Mouse (Mus musculus) forebrain, postnatal 0 days (tissue): ENCODE measurements at regions not wholly inside any gene's neighbourhood (a gene's known extent, or its start where the extent isn't known, plus 50 kb on each side); places are given as distances from the start of the nearest gene placed in this dataset.

Experiments
- ATAC-seq: fragments of 200-750 bp; cut with Nextera tagmentation; 2 replicates; pipeline ENCODE4 v1.8.0; 2017; ENCODE audit warnings: mild to moderate bottlenecking, moderate library complexity
- DNase-seq: peaks from one replicate; pipeline ENCODE4 v3.0.0-alpha.2; 2015
- H3K27ac ChIP-seq: fragments of 300-500 bp; sonication (generic); 2 replicates; pipeline ENCODE4 v1.5.1; 2014; ENCODE audit warnings: low read depth, mild to moderate bottlenecking, antibody characterized with exemption, low read length, moderate library complexity, mixed read lengths
- H3K27me3 ChIP-seq: fragments of 300-500 bp; sonication (generic); 2 replicates; pipeline ENCODE4 v1.6.1; 2014; ENCODE audit warnings: mild to moderate bottlenecking, low read length, mixed read lengths; ENCODE audit not compliant: insufficient read depth
- H3K36me3 ChIP-seq: fragments of 300-500 bp; sonication (generic); 2 replicates; pipeline ENCODE4 v1.6.1; 2014; ENCODE audit warnings: mild to moderate bottlenecking, moderate library complexity; ENCODE audit not compliant: insufficient read depth
- H3K4me1 ChIP-seq: fragments of 300-500 bp; sonication (generic); 2 replicates; pipeline ENCODE4 v1.6.1; 2014; ENCODE audit warnings: antibody characterized with exemption; ENCODE audit not compliant: insufficient read depth
- H3K4me2 ChIP-seq: fragments of 300-500 bp; sonication (generic); 2 replicates; pipeline ENCODE4 v1.6.1; 2014; ENCODE audit warnings: low read depth, mild to moderate bottlenecking, moderate library complexity
- H3K4me3 ChIP-seq: fragments of 300-500 bp; sonication (generic); 2 replicates; pipeline ENCODE4 v1.5.1; 2014; ENCODE audit warnings: low read depth, low read length, mixed read lengths
- H3K9ac ChIP-seq: fragments of 300-500 bp; sonication (generic); 2 replicates; pipeline ENCODE4 v1.6.1; 2014; ENCODE audit warnings: mild to moderate bottlenecking
- H3K9me3 ChIP-seq: fragments of 300-500 bp; sonication (generic); 2 replicates; pipeline ENCODE4 v1.6.1; 2016; ENCODE audit warnings: low read length
- CTCF ChIP-seq: sonication (generic); IDR thresholded peaks from 2 replicates; pipeline ENCODE4 v1.5.1; 2016; ENCODE audit warnings: antibody characterized with exemption, control low read depth, low read depth
- WGBS: fragments of 180-500 bp; shearing (Covaris S2); extraction: QIAGEN DNeasy Blood & Tissue Kit; methylation state at CpG from one replicate; pipeline ENCODE4 v1.1.7; 2014; 5-methylcytosine and 5-hydroxymethylcytosine counted together

DNA sequence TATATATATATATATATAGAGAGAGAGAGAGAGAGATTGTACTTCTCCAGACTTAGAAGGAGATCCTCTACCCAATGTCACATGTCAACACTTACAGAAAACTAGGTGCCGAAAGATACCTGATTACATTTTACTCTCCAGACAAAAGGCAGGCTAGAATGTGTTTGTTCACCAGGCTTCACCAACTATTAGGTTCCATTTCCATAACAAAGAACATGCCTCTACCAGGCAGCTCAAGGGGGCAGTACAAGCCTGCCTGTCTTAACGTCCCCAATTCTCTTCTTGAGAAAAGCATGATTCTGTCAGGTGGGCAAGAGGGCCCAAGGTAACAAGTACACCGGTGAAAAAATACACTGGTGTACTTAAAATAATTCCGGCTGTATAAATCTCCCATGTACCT is 72.8 kb upstream of the Med14 start:
- Histone ChIP-seq H3K9ac (no peak overlapping the region), H3K4me2 (no peak overlapping the region), H3K36me3 (no peaks in the 10 kb centered on the region), H3K27me3 (no peaks in the 10 kb centered on the region), H3K27ac (no peak overlapping the region), H3K4me3 (no peak overlapping the region), H3K9me3 (no peaks in the 10 kb centered on the region), H3K4me1 (no peaks in the 10 kb centered on the region)
- 60% methylated on average over 4 of the region's 4 CpGs for WGBS
- TF ChIP-seq CTCF = no peak
- ATAC-seq (no peak), DNase-seq (no peak)

DNA sequence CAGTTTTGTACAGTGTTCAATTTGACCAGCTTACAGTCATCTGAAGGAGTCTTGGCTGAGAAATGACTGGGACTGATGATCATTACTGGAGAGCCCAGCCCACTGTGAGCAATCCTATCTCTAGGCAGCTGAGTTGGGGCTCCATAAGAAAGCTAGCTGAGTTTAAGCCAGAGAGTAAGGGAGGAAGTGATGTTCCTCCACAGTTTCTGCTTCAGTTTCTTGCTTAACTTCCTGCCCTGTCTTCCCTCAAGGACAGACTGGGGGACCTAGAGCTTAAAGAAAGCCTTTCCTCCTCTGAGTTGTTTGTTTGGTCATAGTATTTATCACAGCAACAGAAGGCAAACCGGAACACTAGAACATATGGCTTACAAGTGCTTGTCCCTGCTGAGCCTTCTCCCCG is 70.8 kb upstream of the Med14 start:
- no peak overlapping the region for H3K27ac ChIP-seq
- H3K4me2 ChIP-seq = no peak overlapping the region
- no peak overlapping the region for H3K4me3 ChIP-seq
- TF ChIP-seq CTCF = no peak
- WGBS = 92% methylated on average over 2 of the region's 2 CpGs
- H3K36me3 ChIP-seq = no peaks in the 10 kb centered on the region
- no peaks in the 10 kb centered on the region for H3K9me3 ChIP-seq
- DNase-seq (no peak), ATAC-seq (no peak)
- no peak overlapping the region for H3K9ac ChIP-seq
- no peaks in the 10 kb centered on the region for H3K4me1 ChIP-seq
- no peaks in the 10 kb centered on the region for H3K27me3 ChIP-seq

DNA sequence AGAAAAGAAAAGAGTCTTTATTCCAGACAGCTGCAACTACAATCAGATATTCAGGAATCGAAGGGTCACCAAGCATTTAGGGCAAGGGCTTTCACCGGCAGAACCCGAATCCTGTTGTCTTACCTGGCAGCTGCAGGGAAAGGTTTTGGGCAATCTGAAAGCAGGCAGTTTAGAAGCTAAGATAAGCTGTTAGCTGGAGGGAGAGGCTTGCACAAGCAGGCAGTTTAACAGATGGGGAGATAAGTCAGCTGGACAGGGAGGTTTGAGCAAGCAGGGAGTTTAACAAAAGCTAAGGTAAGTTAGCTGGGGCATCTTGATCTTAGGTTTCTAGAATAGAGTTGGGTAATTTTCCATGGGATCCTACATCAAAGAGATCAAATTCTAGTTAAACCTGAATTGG is 67.3 kb upstream of the Med14 start:
- no peak for ATAC-seq
- H3K27ac ChIP-seq = no peak overlapping the region

DNA sequence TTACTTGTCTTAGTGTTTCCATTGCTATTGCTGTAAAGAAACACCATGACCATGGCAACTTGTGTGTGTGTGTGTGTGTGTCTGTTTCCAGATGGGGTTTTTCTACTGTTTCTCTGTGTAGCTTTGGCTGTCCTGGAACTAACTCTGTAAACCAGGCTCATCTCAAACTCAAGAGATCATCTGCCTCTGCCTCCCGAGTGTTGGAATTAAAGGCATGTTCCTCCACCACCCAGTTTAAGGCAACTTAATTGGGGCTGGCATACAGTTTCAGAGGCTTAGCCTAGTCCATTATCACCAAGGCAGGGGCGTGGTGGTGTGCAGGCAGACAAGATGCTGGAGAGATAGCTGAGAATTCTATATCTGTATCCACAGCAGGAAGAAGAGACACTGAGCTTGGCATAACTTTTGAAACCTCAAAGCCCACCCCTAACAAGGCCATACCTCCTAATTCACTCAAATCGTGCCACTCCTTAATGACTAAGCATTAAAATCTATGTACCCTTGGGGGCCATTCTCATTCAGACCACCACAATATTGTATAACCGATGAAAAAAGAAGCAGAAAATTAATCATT is 65.5 kb upstream of the Med14 start:
- Histone ChIP-seq H3K36me3 (no peaks in the 10 kb centered on the region), H3K27me3 (no peaks in the 10 kb centered on the region), H3K27ac (no peak overlapping the region), H3K4me1 (no peaks in the 10 kb centered on the region), H3K9me3 (no peaks in the 10 kb centered on the region), H3K4me3 (no peak overlapping the region), H3K9ac (no peak overlapping the region), H3K4me2 (no peak overlapping the region)
- WGBS = 83% methylated on average over 4 of the region's 4 CpGs
- no peak for TF ChIP-seq CTCF
- no peak for DNase-seq
- ATAC-seq = no peak

More for the DNA sequence above, 67.3 kb upstream of the Med14 start:
- H3K4me2 ChIP-seq = no peak overlapping the region
- no peaks in the 10 kb centered on the region for H3K36me3 ChIP-seq
- no peaks in the 10 kb centered on the region for H3K4me1 ChIP-seq
- no peaks in the 10 kb centered on the region for H3K27me3 ChIP-seq
- no peak overlapping the region for H3K4me3 ChIP-seq
- no peak overlapping the region for H3K9ac ChIP-seq
- no peaks in the 10 kb centered on the region for H3K9me3 ChIP-seq
- TF ChIP-seq CTCF = no peak
- no peak for DNase-seq
- 63% methylated on average over 3 of the region's 3 CpGs for WGBS

DNA sequence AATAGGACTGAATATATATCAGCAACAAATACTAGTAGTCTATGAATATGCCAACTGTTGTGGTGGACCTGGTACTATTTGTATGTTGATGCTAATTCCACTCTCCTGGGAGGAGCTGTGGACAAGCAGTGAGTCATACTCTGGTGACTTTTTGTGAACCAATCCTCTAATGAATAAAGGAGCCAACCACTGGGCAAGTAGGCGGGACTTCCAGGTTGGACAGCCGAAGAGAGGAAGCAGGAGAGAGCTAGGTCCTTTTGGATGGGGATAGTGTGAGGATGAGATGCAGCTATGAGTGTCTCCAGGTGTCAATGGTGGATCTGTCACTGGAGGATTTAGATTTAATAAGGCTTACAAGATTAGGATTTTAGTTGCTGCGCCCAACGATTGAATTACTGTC is 64.8 kb upstream of the Med14 start:
- TF ChIP-seq CTCF = no peak
- no peaks in the 10 kb centered on the region for H3K4me1 ChIP-seq
- no peaks in the 10 kb centered on the region for H3K27me3 ChIP-seq
- no peak overlapping the region for H3K27ac ChIP-seq
- no peak overlapping the region for H3K9ac ChIP-seq
- no peaks in the 10 kb centered on the region for H3K9me3 ChIP-seq
- ATAC-seq = no peak
- H3K36me3 ChIP-seq = no peaks in the 10 kb centered on the region
- DNase-seq = no peak
- WGBS = 91% methylated on average over 4 of the region's 4 CpGs
- no peak overlapping the region for H3K4me3 ChIP-seq
- no peak overlapping the region for H3K4me2 ChIP-seq

DNA sequence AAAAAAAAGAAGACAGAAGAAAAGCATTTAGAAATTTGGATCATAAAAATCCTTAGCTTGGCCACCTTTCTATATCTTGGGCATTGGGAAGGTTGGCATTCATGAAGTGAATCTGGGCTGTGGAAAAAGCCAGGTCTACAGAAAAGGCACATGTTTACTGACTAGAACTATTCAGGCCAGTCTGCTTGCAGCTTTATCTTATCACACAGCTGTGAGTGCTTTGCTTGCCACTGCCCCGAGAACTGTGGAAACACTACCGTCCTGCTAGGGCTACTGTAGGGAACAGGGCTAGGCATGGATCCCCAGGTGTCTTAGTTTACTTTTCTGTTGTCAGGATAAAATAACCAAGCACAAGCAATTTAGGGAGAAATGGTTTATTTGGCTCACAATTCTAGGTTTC is 63.4 kb upstream of the Med14 start:
- Histone ChIP-seq H3K9ac (no peak overlapping the region), H3K27me3 (no peaks in the 10 kb centered on the region), H3K9me3 (no peaks in the 10 kb centered on the region), H3K27ac (no peak overlapping the region), H3K4me2 (no peak overlapping the region), H3K4me3 (no peak overlapping the region), H3K4me1 (no peaks in the 10 kb centered on the region), H3K36me3 (no peaks in the 10 kb centered on the region)
- 98% methylated on average over 2 of the region's 2 CpGs for WGBS
- TF ChIP-seq CTCF = no peak
- DNase-seq (no peak), ATAC-seq (no peak)

DNA sequence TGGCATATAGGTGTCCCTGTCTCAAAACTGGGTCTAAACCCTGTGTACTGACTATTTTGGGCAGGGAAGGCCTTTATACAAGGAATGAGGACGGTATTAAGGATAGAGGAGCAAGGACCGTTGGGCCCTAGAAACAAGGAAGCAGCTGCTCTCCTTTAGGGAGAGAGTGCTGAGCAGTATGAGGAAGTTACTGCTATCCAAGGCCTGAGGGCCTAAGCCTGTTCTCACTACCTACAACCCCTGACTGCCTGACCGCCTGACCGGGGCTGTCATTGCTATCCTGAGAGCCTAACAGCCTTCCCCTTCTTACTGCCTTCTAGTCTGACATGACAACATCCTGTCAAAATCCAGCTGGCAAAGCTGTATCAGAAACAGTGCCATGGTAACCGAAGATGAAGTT is 62.6 kb upstream of the Med14 start:
- H3K27ac ChIP-seq = no peak overlapping the region
- no peak overlapping the region for H3K4me3 ChIP-seq
- TF ChIP-seq CTCF = no peak
- no peaks in the 10 kb centered on the region for H3K36me3 ChIP-seq
- 83% methylated on average over 5 of the region's 5 CpGs for WGBS
- H3K9me3 ChIP-seq = no peaks in the 10 kb centered on the region
- no peak for DNase-seq
- H3K4me1 ChIP-seq = no peaks in the 10 kb centered on the region
- no peak for ATAC-seq
- no peaks in the 10 kb centered on the region for H3K27me3 ChIP-seq
- no peak overlapping the region for H3K4me2 ChIP-seq
- H3K9ac ChIP-seq = no peak overlapping the region

DNA sequence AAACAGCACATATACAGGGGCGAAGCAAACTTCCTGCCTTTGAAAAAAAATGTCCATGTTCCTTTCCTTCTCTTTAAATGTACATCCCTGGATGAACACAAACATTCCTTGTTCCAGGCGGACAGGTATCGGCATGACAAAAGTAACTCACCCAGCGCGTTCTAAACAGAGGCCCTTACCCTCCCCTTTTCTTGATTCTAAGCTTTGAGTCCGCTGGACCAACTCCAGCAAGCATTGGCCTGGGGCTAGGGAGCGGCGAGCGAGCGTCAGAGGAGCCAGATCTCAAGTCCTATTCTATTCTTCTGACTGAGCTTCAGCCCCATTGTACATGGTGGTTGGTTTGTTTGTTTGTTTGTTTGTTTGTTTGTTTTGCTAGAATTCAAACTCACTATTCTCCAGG is 60.9 kb upstream of the Med14 start:
- no peaks in the 10 kb centered on the region for H3K36me3 ChIP-seq
- no peak overlapping the region for H3K27ac ChIP-seq
- TF ChIP-seq CTCF = no peak
- no peak overlapping the region for H3K9ac ChIP-seq
- H3K4me3 ChIP-seq = no peak overlapping the region
- no peaks in the 10 kb centered on the region for H3K4me1 ChIP-seq
- 57% methylated on average over 10 of the region's 10 CpGs for WGBS
- ATAC-seq (no peak), DNase-seq (no peak)
- H3K4me2 ChIP-seq = no peak overlapping the region
- H3K9me3 ChIP-seq = no peaks in the 10 kb centered on the region
- no peaks in the 10 kb centered on the region for H3K27me3 ChIP-seq
